Mouse (Mus musculus) embryonic facial prominence, embryonic 14.5 days (tissue): ENCODE measurements at regions not wholly inside any gene's neighbourhood (a gene's known extent, or its start where the extent isn't known, plus 50 kb on each side); places are given as distances from the start of the nearest gene placed in this dataset.
"Not testable (repeated sequence)": the region's sequence is repeated elsewhere in the genome, so short reads cannot be mapped to it uniquely, and the experiment has no call there.

ENCODE experiments used
- ATAC-seq: fragments of 200-750 bp; cut with Nextera tagmentation; 2 replicates; pipeline ENCODE4 v1.8.0; 2017; ENCODE audit warnings: low read depth, moderate number of reproducible peaks, moderate TSS enrichment
- DNase-seq: peaks from one replicate; pipeline ENCODE4 v3.0.0-alpha.2; 2015; ENCODE audit warnings: low spot score
- H3K27ac ChIP-seq: fragments of 300-500 bp; sonication (generic); replicated peaks from 2 replicates; pipeline ENCODE4 v1.5.1; 2014; ENCODE audit warnings: low read depth, mild to moderate bottlenecking, low read length, moderate library complexity
- H3K27me3 ChIP-seq: fragments of 300-500 bp; sonication (generic); replicated peaks from 2 replicates; pipeline ENCODE4 v1.6.1; 2014; ENCODE audit warnings: low read length; ENCODE audit not compliant: control insufficient read depth, insufficient read depth
- H3K36me3 ChIP-seq: fragments of 300-500 bp; sonication (generic); 2 replicates; pipeline ENCODE4 v1.6.1; 2014; ENCODE audit warnings: low read length, mixed read lengths; ENCODE audit not compliant: control insufficient read depth, insufficient read depth
- H3K4me1 ChIP-seq: fragments of 300-500 bp; sonication (generic); 2 replicates; pipeline ENCODE4 v1.6.1; 2014; ENCODE audit warnings: antibody characterized with exemption, low read length; ENCODE audit not compliant: control insufficient read depth, insufficient read depth
- H3K4me2 ChIP-seq: fragments of 300-500 bp; sonication (generic); 2 replicates; pipeline ENCODE4 v1.6.1; 2014; ENCODE audit warnings: low read depth, mild to moderate bottlenecking, low read length, moderate library complexity, mixed read lengths
- H3K4me3 ChIP-seq: fragments of 300-500 bp; sonication (generic); 2 replicates; pipeline ENCODE4 v1.5.1; 2014; ENCODE audit warnings: low read depth, mild to moderate bottlenecking, low read length
- H3K9ac ChIP-seq: fragments of 300-500 bp; sonication (generic); 2 replicates; pipeline ENCODE4 v1.6.1; 2014; ENCODE audit warnings: low read depth, mild to moderate bottlenecking, low read length, moderate library complexity, mixed read lengths
- H3K9me3 ChIP-seq: fragments of 300-500 bp; sonication (generic); 2 replicates; pipeline ENCODE4 v1.6.1; 2016; ENCODE audit warnings: low read length; ENCODE audit not compliant: control insufficient read depth
- WGBS: fragments of 180-500 bp; shearing (Covaris S2); extraction: QIAGEN DNeasy Blood & Tissue Kit; methylation state at CpG from one replicate; pipeline ENCODE4 v1.1.7; 2014; 5-methylcytosine and 5-hydroxymethylcytosine counted together

GRCm38 (mm10) chr10:54712684-54713083 is 636.3 kb upstream of the Man1a start:
- Histone ChIP-seq H3K27me3 (no peaks in the 10 kb centered on the region), H3K9ac (no peak overlapping the region), H3K4me3 (no peak overlapping the region), H3K4me1 (no peaks in the 10 kb centered on the region), H3K36me3 (no peaks in the 10 kb centered on the region), H3K27ac (no peak overlapping the region), H3K9me3 (no peaks in the 10 kb centered on the region), H3K4me2 (no peak overlapping the region)
- 76% methylated on average over 1 of the region's 1 CpGs for WGBS
- ATAC-seq (no peak), DNase-seq (no peak)

- not testable (repeated sequence) for H3K9me3 ChIP-seq, H3K27ac ChIP-seq, ATAC-seq, H3K36me3 ChIP-seq, H3K4me2 ChIP-seq, DNase-seq, H3K4me3 ChIP-seq, H3K9ac ChIP-seq, H3K27me3 ChIP-seq, H3K4me1 ChIP-seq
These were observed 591.4 kb upstream of the Man1a start for GRCm38 (mm10) chr10:54667791-54668190.
